Mouse (Mus musculus) cortical plate, adult 2 months (tissue): ENCODE results near the gene Slc36a1. TPM values are rescaled to one million over a fixed set of nuclear protein-coding genes. Genes with fewer than 3 reads are reported as not detected.

ENCODE experiments used
- H3K27ac ChIP-seq: fragments of 200-500 bp; 2 replicates; pipeline ENCODE4 v1.5.1; 2012; ENCODE audit warnings: low read length, control low read depth, inconsistent platforms; ENCODE audit not compliant: insufficient read depth
- H3K4me1 ChIP-seq: fragments of 200-500 bp; 2 replicates; pipeline ENCODE4 v1.6.1; 2011; ENCODE audit warnings: low read length; ENCODE audit not compliant: control insufficient read depth, insufficient read depth
- H3K4me3 ChIP-seq: fragments of 200-500 bp; 2 replicates; pipeline ENCODE4 v1.5.1; 2011; ENCODE audit warnings: mild to moderate bottlenecking, low read length, control low read depth; ENCODE audit not compliant: insufficient read depth
- CTCF ChIP-seq: fragments of 200-500 bp; IDR thresholded peaks from 2 replicates; pipeline ENCODE4 v1.5.1; 2011; ENCODE audit warnings: mild to moderate bottlenecking, control low read depth, low read length; ENCODE audit not compliant: insufficient read depth; ENCODE audit errors: extremely low read depth
- POLR2A ChIP-seq: fragments of 200-500 bp; IDR thresholded peaks from 2 replicates; pipeline ENCODE4 v1.6.1; 2011; ENCODE audit warnings: mild to moderate bottlenecking, low read length, control low read depth; ENCODE audit not compliant: insufficient read depth; ENCODE audit errors: extremely low read depth
- polyA plus RNA-seq: library from polyadenylated mRNA; depleted of rRNA; stranded (reverse); fragments of >200 nt; gene quantifications from 2 replicates; pipeline ENCODE4 v1.2.3, GENCODE M21; 2012

Gene Slc36a1
- polyA plus RNA-seq, 1 experiment = 35.9 TPM

DNA sequence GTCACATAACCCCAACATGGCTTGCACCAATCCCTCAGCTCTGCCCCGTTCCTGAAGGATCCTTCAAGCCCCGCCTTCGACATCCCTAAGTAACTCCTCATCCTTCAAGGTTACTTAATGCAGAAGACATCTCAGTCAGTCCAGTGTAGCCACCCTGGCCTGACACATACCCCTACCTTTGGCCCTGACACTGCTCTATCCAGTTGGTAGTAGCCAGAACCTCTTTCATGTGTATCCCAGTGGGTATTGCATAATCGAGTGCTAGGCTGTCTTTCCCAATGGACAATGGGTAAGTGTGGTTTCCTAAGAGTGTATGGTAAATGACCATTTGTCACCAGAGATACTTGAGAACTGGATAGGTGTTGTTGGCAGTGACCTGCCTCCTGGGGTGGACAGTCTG, 25.3 kb upstream of the Slc36a1 start:
- no peaks in the 10 kb centered on the region for H3K4me1 ChIP-seq
- no peak overlapping the region for H3K27ac ChIP-seq
- no peak overlapping the region for H3K4me3 ChIP-seq
- TF ChIP-seq POLR2A (no peak), CTCF (no peak)

DNA sequence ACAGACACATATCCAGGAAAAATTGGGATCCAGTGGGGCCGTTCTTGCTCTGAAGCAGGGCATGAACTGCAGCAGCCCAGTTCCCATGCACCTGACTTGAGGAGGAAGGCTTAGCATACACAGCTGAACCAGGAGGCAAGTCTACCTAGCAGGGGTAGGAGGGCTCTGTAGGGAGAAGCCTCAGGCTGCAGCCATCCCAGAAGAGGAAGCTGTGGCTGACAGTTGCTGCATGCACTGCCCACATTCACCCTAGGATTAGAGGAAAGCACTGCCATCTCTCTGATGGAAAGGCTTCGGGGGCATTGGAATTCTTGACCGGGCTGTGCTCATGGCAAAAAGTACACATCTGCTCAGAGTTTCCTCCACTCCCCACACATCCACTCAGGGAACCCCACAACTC, 24.3 kb upstream of the Slc36a1 start:
- Histone ChIP-seq H3K4me3 (no peak overlapping the region), H3K27ac (no peak overlapping the region), H3K4me1 (no peaks in the 10 kb centered on the region)
- TF ChIP-seq POLR2A = no peak
- TF ChIP-seq CTCF = no peak

DNA sequence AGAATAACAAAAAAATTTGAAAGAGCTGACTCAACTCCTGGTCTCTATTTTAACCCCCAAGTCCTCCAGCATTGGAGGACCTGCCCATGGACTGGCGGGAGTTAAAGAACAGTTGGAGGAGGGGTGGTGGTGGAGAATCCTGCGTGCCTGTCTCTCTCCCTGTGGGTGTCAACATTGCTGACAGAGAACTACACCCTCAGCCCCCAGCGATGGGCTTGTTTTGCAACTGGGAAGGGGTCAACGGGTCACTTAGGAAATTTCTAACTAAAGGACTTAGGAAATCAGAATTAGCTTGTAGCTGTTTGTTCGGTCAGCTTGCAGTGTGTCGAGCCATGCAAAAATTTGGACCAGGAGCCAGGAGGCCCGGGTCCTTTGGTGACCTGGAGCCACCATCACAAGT, 21.0 kb upstream of the Slc36a1 start:
- peaks cover 7% of the 10 kb centered on the region; the same call in 1 of the 2 replicates for H3K4me1 ChIP-seq
- TF ChIP-seq POLR2A (no peak), CTCF (no peak)

DNA sequence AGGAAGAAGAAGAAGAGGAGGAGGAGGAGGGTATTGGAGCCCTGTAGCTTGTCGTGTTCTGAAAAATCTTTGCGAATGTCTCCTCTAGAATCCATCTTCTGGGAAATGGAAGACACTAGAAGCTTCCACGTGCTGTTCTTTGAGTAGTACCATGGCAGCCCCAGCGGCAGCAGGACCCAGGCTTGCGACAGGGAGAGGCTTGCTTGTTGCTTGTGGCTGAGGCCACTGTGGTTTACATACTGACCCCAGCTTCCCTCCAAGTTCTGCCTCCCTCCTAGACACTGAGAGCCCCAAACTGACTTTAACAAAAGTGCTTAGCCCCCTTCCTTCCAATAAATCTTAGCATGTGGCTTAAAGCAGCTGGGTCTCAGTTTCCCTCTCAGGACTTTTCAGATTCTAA, 19.9 kb upstream of the Slc36a1 start:
- H3K4me1 ChIP-seq = peaks cover 7% of the 10 kb centered on the region; the same call in 1 of the 2 replicates
- no peak for TF ChIP-seq POLR2A
- TF ChIP-seq CTCF = no peak
- H3K4me3 ChIP-seq = no peak overlapping the region
- no peak overlapping the region for H3K27ac ChIP-seq

More for the DNA sequence above, 21.0 kb upstream of the Slc36a1 start:
- no peak overlapping the region for H3K4me3 ChIP-seq
- no peak overlapping the region for H3K27ac ChIP-seq

DNA sequence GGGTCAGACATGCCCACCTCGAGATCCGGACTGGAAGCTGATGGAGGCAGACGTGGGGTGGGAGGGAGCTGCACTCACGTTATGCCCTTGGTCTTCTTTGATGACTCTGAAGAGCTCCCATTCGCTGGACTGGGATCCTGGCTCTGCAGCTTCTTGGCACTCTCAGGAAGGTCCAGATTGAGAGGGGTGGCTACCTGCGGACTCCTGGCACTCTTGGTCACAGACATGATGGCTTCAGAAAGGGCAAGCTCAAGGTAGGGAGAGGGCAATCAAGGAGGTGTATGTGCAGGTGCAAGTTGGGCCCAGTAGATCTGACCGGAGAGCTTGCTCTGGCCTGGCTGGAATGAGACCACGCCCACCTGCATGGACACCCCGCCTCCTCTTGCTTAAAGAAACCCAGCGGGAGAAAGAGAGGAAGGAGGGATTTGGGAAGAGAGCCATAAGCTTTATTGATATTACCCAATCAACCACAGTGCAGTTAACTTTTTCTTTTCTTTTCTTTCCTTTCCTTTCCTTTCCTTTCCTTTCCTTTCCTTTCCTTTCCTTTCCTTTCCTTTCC, 19.3 kb upstream of the Slc36a1 start, which contains the start of gene Slc36a2:
Gene Slc36a2 (minus strand): TSS at position 345 of the 559 bp plus-strand sequence.
- TF ChIP-seq POLR2A = no peak
- H3K27ac ChIP-seq = no peak within 1 kb of the TSS
- H3K4me3 ChIP-seq = no peak within 1 kb of the TSS
- peaks cover 7% of the 10 kb centered on the region; the same call in 1 of the 2 replicates for H3K4me1 ChIP-seq

DNA sequence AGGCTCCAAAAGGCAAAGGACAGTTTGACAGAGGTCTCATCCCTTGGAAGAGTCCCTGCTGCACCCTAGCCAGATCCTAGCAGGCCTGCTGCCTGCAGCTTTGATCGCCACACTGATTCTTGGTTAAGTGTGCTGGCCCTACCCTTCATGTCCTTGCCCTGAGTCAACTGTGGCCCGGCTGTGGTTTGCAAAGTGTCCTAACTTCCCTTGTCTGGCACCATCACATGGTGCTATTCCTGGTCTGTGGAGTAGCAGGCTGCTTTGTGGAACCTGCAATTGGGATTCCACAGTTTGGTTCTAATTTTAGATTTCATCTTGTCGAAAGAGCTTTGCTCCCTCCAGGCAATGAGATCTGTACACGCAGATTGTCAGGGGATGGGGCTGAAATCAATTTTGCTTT, 16.9 kb upstream of the Slc36a1 start:
- Histone ChIP-seq H3K27ac (no peak overlapping the region), H3K4me1 (peaks cover 7% of the 10 kb centered on the region), H3K4me3 (no peak overlapping the region)
- TF ChIP-seq CTCF = no peak
- no peak for TF ChIP-seq POLR2A

DNA sequence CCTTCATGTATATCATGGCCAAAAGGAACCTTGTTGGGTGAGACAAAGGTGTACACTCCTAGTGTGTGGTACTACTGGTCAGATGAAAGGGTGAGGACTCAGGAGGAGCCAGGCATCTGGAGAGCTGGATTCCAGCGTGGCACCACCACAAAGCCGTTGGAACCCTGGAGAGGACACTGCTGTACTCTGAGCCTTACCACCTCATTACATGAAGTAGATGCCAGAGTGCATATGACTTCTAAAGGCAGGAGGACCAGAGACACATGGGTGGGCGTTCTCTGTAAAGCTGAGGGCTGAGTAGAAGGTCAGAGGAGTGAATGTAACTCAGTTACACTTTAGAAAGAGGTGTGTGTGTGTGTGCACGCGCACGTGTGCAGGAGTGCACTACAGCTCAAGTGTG, 16.4 kb upstream of the Slc36a1 start:
- Histone ChIP-seq H3K27ac (no peak overlapping the region), H3K4me3 (no peak overlapping the region), H3K4me1 (peaks cover 7% of the 10 kb centered on the region)
- no peak for TF ChIP-seq POLR2A
- no peak for TF ChIP-seq CTCF

DNA sequence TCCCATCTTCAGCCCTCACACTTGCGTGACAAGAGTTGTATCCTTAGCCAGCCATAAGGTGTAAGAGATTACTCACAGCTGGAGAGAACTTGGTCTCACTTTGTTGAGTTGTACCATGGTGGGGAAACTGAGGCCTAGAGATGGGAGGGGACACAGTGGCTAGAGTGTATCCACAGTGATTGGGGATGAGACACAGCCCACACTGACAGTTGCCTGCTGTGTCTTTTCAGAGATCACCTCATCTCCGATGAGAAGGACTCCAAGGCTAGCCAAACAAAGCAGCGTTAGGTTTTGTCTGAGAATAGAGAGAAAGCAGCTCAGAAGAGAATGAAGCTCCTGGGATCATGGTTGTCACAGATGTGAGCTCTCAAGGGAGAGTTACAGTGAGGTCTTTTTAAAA, 13.9 kb upstream of the Slc36a1 start:
- Histone ChIP-seq H3K4me3 (no peak overlapping the region), H3K4me1 (peaks cover 9% of the 10 kb centered on the region), H3K27ac (no peak overlapping the region)
- no peak for TF ChIP-seq CTCF
- no peak for TF ChIP-seq POLR2A

DNA sequence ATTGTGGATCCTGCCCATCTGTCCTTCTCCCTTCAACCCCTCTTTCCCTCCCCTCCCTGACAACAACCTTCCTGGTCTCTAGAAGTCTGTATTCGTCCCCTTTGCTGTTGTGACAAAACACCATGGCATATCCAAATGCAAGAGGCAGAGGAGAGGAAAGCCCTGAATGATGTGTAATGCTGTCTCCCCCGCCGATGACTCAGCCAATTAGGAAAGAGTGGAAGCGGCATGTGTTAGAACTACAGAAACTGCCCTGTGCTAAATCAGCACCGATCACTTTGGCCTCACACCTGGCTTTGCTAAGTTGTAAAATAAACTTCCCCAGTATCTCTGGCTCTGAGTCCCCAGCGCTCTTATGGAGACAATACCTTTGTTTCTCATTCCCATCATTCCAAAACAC, 7.1 kb upstream of the Slc36a1 start:
- TF ChIP-seq CTCF = no peak
- no peak for TF ChIP-seq POLR2A

DNA sequence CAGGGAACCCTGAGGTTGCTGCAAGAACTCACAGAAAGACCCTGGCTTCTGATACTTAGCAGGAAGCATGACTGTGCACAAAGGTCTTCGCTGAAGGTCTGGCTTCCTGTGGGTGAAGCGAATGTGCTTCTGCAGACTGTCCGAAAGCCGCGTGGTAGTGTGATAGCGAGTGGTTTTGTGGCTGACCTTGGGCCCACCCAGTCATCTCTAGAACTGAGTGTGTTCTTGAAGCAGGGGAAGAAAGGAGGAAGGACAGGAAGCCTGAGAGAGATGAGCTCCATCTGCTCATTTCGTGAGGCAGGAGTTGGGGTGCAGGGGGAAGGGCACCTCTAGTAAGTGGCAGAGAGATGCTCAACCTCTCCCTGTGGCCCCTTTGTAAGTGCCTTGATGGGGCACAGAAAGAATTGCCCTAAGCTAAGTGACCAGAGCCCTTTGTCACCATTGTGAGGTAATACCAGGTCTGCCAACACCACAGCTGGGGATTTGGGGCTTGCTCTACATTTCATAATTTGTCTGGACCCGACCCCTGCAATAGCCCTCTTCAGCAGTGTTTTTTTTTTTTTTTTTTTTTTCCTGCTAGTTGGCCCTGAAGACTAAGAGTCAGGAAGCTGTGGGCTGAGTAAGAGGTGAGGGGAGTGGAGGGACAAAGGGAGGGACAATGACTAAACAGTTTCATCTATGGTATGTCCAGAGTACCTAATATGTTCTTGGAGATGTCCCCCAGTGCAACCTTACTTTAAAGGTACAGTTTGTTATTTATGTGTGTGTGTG, 6.2 kb upstream of the Slc36a1 start:
- H3K4me1 ChIP-seq = 0 out of 2 replicates have a peak, but pooled peaks cover 2% of the 10 kb centered on the region
- H3K4me3 ChIP-seq = no peak overlapping the region
- no peak for TF ChIP-seq POLR2A
- TF ChIP-seq CTCF = no peak
- no peak overlapping the region for H3K27ac ChIP-seq

More for the DNA sequence above, 7.1 kb upstream of the Slc36a1 start:
- Histone ChIP-seq H3K27ac (no peak overlapping the region), H3K4me3 (no peak overlapping the region), H3K4me1 (0 out of 2 replicates have a peak, but pooled peaks cover 2% of the 10 kb centered on the region)
